Mouse (Mus musculus): ENCODE results near the gene Twistnb.

DNA sequence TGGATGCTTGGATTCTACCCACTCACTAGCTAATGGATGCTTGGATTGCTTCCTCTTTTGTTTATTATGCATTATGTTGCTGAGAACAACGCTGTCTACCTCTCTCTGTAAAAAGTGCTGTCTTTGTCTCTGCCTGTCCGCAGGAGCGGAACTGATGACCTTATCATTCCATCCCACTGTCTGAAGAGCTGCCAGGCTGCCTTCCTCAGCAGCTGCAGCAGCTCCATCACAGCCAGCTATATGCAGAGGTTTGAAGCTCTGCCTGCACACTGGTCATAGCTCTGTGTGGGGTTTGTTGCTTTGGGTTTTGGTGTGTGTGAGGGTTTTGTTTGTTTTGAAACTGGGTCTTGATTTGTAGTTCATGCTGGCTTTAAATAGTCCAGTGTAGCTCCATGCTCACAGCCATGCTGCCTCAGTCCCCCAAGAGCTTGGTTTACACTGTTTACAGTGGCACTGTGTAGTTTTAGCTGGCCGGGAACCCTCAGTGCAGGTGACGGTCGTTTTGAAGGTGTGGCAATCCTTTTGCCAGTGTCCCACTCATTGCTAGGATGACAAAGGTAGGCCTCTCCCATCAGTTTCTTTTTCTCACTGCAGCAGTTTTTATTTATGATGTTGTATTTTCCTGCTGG is 23.9 kb upstream of the Twistnb start:
- no peak for TF ChIP-seq CTCF (IDR thresholded peaks at IDR 0.05; ENCODE audit: control insufficient read depth, insufficient read depth, low read length)
- no peak for TF ChIP-seq POLR2A (IDR thresholded peaks at IDR 0.05; ENCODE audit: borderline replicate concordance, control insufficient read depth, low read depth, low read length)
